Mouse (Mus musculus) spleen, postnatal 10 days (tissue): ENCODE measurements around the gene Gm21915.
A peak's percentile ranks its signal among the peaks of the same experiment; 100 is the strongest.

Experiments
- DNase-seq, 2 experiments: peaks; one replicate each; pipeline ENCODE4 v3.0.0; 2021 to 2022; ENCODE audit warnings: low spot score in 2 of 2

Gene Gm21915

DNA sequence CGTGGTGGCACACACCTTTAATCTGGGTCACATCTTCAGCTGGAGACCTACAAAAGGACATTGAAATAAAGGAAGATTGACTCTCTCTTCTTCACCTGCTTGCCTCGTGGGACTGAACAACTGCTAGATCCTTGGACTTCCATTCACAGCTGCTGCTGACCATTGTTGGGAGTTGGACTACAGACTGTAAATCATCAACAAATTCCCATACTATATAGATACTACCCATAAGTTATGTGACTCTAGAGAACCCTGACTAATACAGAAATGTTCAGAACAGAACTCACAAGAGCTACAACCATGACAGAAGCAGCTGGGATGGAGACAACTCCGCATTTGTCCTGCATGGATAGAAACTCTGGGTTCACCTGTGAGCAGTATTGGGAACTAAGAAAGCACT, at the start of gene Gm21915:
TSS of gene Gm21915 (plus strand) at position 301 of the 400 bp plus-strand sequence.
- no peak for DNase-seq

- DNase-seq, result no peak
Measured at GRCm38 (mm10) chr9:40622265-40622664, 48.1 kb upstream of the Gm21915 start.

DNA sequence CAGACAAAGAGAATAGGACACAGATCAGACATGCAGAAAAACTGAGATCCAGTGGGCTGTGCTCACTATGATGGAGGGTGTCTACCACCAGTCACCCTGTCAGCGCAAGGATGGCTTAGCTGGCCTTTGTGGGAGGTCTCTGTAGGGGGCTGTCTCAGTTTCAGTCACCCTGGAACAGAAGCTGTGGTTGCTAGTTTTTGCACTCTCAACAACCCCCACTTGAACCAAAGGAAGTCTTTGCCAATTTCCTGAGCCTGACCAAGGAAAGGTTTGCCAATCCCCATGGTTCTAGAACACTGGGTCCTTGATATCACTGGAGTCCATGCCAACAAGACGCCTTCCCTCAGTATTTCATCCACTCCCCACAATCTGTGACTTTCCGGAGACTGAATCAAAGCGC, 47.6 kb upstream of the Gm21915 start:
- no peak for DNase-seq

DNA sequence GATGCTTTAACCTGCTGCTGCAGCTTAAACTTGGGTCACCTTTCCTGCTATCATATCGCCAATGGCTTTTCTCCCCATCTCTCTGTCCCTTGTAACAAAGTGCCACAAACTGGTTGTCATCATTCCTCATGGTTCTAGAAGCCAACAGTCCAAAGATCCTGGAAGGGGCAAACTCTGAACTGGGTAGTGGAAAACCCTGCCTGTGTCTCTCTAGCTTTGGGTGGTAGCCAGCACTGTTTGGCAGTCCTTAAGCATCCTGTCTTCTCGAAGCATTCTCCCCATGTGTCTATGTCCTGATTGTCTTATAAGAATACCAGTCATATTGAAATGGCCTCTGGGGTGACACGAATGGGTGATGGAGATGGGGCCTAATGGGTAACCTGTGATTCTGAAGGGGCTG, 45.1 kb upstream of the Gm21915 start:
- DNase-seq, result no peak

GRCm38 (mm10) chr9:40626566-40626965, 43.8 kb upstream of the Gm21915 start:
- no peak for DNase-seq

DNA sequence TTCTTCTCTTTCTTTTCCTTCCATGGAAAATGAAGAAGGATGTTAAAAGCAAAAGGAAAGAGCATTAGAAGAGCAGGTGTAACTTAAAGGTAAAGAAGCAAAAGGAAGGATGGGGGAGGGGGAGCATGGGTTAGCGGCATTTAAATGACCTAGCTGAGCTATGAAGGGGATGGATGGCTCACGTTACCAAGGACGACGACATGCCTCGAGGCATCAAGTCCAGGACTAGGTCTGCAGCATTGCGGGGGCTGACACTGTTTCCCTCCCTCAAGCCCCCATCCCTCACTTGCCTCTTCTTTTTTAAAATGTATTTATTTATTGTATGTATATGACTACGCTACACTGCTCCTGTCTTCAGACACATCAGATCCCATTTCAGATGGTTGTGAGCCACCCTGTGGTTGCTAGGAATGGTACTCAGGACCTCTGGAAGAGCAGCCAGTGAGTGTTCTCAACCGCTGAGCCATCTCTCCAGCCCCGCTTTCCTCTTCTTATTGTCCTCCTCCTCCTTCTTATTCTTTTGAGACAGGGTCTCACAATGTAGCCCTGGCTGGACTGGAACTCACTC, 43.2 kb upstream of the Gm21915 start:
- DNase-seq, result no peak

GRCm38 (mm10) chr9:40628130-40629069, 42.0 kb upstream of the Gm21915 start:
- peak in 1 of 2 experiments; percentile 47 for DNase-seq

- no peak for DNase-seq
Measured at GRCm38 (mm10) chr9:40629441-40629840, 41.0 kb upstream of the Gm21915 start.

- DNase-seq, result no peak
Measured at GRCm38 (mm10) chr9:40631101-40631500, 39.3 kb upstream of the Gm21915 start.

DNA sequence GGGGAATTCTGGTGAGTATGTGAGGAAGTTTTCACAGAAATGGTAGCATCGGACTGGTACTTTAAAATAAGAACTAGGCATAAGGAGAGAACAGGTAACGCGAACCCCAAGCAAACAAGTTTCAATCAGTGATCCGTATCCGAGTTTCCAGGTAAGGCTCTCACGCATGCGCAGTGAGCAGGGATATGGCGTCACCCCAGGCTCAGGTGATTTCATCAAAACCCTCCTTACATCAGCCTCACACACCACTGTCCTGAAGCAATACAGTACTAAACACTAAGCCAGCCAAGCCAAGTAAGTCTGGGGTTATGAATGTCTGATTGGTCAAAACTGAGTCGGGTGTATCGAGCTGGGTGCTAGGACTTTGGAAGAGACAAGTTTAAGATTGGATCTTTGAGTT, 38.9 kb upstream of the Gm21915 start:
- DNase-seq, result no peak

DNA sequence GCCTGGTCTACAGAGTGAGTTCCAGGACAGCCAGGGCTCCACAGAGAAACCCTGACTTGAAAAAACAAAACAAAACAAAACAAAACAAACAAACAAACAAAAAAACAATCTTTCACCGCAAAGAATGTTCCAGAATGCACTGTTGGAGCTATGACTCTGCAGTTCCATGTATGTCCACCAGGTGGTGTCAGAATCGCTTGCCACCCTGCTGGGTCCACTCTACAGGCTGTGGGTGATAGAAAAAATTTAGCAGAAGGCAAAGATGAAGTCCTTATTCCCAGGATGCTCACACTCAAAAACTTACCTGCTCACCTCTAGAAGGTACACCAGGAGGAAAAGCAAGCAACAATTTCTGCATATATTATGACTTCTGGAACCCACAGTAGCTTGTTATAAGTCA, 34.4 kb upstream of the Gm21915 start:
- DNase-seq, result peak; percentile 24 to 71

DNA sequence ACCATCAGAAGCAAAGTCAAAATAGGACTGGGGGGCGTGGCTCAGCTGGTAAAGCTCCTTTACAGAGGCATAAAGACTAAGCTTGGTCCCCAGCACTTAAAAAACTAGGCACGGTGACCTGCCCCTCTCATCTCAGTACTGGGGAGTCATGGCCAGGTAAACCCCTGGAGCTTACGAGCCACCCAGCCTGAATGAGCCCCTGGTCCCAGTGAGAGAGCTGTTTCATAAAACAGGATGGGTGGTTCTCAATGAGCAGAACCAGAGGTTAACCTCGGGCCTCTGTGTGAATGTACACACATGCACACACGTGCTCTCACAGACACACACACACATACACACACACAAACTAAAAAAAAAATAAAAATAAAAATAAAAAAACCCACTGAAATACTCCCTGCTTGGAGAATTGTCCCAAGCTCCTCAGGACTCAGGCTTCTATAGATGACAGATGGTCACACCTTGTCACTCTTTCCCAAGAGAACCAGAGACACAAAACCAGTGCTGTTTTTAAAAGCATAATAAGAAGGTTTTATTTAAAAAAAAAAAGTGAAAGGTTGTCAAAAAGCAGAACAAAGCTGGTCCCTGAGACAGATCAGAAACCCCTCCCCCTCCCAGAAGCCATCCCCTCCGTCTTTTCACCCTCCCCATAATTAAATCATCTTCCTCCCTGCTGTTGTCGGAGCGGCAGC, 32.6 kb upstream of the Gm21915 start:
- DNase-seq, result no peak

DNA sequence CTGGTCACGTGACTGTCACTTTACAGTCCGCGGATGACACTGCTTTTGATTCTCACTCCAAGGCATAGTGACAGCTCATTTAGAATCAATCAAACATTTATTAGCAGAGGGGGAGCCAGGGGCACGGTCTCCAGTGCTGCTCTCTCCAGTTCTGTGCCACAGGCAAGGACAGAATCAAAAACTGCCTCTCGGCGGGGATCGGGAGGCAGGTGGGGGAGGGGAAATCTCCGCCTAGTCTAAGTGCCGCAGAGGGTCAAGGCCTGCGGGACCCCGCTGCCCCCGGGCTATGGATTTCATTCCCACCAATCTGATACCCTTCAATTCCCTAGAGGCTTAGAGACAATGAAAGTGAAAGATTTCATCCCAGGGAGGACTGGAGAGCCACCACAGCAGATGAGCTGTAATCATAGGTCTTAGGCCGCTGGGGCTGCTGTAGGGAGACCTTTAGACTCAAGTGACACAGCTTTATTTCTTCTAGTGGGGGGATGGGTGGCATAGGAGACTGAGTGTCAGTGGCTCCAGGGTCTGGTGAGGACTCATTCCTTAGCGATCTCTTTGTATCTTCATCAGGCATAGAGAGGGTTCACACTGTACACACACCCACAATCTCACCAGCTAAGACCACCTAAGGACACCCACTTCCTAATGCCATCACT, 31.9 kb upstream of the Gm21915 start:
- peak; percentile 15 to 36 for DNase-seq

GRCm38 (mm10) chr9:40639536-40640187, 30.8 kb upstream of the Gm21915 start:
- no peak for DNase-seq

DNA sequence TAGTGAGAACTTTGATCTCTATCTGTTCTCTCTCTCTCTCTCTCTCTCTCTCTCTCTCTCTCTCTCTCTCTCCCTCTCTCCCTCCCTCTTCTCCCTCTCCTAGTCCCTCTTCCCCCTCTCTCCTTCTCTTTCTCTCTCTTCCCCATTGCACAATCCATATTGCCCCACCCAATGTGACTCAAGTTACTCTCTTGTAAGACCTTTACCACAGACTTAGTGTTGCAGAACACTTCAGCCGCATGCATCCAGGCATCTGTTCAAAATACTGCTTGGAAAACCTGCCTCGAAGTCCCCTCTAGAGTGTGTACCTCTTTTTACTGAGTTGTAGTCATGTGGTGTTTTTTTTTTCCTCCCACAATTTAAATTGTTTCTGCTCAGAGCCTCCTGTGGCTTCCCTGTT, 29.1 kb upstream of the Gm21915 start:
- no peak for DNase-seq

DNA sequence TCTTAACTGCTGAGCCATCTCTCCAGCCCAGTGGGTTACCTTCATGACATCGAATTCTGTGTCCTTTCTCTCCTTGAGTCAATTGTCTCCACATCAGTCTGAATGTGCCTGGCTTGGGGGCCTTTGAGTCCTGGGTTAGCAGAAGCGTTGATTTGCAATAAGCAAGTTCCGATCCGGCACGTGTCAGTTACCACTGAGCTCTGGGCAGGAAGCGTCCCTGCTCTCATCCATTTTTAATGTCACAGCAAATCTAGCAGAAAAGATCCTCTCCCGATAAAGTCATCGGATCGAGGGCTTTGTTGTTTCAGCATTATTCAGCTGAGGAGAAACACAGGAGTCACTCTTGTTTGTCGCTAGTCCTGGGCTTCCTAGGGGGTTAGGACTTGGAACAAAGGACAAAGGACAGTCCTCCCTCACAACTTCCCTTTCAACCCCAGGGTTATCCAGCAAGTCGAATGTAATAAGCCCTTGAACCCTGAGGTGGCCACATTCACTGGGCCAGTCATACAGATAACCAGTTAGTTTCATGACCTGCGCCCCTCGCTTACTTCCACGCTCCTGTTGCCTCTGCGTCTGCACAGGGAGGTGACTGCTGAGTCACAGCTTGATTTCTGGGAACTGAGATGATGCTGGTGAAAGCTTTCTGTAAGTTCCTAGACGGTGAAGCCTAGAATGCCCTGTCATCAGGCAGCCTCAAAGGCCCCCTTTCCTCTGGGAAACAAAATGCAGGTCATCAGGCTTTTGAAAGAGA, 27.8 kb upstream of the Gm21915 start:
- DNase-seq, result no peak

DNA sequence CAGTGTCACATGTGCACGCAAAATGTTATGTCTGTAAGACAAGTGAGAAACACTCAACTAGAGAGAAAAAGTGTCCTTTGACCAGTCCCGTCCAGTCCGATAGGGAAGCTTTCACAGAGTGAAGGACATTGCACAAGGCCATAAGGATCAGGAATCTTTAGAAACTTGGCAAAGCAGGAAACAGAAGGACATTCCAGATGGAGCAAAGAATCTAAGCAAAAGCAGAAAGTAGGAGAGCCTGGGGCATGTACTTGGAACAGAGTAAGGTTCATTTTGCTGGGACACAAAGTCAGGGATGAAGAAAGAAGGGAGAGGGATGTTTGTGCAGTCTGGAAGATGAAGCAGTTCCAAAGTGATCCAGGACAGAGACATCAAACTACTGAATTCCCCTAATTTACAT, 21.0 kb upstream of the Gm21915 start:
- DNase-seq, result no peak

DNA sequence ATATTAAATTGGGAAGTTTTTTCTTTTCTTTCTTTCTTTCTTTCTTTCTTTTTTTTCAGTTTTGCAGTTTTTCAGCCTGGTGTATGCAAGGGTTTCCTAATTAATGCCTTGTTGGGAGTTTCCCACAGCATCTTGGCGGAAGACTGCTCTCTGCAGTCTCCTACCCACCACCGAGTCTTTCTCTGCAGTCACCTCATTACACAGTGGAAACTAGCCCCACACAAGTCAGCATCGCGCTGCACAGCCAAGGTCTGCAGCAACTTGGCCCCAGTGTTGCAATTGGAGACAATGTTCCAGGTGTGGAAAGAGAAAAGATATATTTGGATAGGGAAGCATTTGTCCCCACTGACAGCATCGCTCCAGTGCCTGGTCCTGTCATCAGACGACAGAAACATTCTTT, 20.4 kb upstream of the Gm21915 start:
- DNase-seq, result no peak

- no peak for DNase-seq
Measured at GRCm38 (mm10) chr9:40651239-40651859, 19.1 kb upstream of the Gm21915 start.

DNA sequence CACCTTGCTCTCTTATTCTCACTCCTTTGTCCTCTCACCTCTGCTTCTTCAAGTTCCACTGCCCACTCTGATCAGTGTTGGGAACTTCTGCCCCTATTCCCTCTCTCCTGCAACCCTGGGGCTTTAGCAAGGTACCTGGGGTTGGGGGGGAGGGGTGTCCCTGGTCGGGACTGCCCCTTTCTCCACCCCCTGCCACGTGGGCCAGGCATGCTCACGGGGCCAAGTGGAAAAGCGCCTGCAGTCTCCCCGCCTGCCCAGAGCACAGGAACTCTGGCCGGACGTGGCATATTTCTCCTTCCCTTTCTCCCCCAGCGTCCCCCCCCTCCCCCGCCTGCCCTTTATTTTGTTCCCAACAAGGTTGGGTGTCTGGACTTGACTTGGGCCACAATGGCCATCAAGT, 17.7 kb upstream of the Gm21915 start:
- DNase-seq, result no peak
